Mouse (Mus musculus): ENCODE data around the gene Spdye4a.
A peak's percentile ranks its signal among the peaks of the same experiment; 100 is the strongest.

Spdye4a gene

GRCm38 (mm10) chr5:143226790-143227189 lies at the start of gene Spdye4a:
Gene Spdye4a (minus strand): TSS chr5:143226890.
- DNase-seq (ENCODE audit: low spot score in 2 of 2): no peak

DNA sequence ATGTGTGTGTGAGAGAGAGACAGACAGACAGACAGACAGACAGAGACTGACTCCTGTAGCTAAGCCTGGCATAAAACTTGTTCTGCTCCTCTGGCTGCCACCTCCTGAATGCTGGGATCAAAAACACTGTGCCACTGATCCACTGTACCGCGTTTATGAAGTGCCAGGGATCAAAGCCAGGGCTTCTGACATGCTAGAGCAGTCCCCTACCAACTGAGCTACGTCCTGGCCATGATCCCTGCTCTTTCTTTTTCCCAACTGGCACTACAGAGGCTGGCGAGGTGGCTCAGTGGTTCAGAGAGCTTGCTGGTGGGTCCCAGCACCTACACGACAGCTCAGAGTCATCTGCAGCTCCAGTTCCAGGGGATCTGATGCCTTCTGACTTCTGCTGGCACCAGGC lies 49.1 kb upstream of the Spdye4a start:
- DNase-seq (ENCODE audit: low spot score in 2 of 2): no peak

DNA sequence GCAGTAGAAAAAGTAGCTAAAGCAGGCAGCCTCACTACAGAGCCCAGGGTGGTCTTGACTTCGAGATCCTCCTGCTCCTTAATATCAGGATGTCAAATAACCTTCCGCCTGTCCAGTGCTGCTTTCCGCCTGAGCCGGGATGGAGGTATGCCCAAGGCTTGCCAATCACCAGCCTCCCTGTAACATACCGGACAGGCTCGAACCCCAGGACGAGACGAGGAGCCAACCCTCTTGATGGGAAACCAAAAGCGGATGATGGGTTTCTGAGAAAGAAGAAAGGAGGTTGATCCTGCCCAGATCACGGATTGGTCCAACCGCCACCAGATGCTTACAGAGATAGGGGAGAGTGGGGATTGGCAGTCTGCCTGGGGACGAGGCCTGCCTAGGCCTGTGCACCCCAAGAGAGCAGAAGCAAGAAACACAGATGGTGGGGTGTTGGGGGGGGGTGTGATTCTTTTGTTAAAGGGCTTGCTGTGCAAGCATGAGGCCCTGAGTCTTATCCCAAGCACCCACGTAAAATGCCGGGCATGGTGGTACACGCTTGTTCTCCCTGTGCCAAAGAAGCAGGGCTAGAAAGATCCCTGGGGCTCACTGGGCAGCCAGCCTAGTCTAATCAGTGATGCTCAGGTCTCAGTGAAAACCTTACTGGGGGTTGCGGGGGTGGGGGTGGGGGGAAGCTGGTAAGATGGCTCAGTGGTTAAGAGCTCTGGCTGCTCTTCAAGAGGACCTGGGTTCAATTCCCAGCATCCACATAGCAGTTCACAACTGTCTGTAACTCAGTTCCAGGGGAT lies 46.0 kb upstream of the Spdye4a start:
- no peak for DNase-seq (ENCODE audit: low spot score in 2 of 2)

DNA sequence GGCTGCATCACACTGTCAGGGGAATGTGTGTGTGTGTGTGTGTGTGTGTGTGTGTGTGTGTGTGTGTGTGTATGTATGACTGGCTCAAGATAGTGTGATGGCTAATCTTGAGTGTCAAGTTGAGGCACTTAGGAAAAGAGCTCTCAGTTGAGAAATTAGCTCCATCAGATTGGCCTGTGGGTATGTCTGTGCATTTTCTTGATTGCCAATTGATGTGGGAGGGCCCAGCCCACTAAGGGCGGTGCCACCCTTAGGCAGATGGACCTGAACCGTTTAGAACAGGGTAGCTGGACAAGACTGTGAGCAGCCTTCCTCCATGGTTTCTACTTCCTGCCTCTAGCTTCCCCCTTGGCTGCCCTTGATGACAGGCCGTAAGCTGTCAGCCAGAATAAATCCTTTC lies 45.4 kb upstream of the Spdye4a start:
- no peak for DNase-seq (ENCODE audit: low spot score in 2 of 2)

- DNase-seq (ENCODE audit: low spot score in 2 of 2): no peak
These were observed 45.0 kb upstream of the Spdye4a start for GRCm38 (mm10) chr5:143271642-143272041.

DNA sequence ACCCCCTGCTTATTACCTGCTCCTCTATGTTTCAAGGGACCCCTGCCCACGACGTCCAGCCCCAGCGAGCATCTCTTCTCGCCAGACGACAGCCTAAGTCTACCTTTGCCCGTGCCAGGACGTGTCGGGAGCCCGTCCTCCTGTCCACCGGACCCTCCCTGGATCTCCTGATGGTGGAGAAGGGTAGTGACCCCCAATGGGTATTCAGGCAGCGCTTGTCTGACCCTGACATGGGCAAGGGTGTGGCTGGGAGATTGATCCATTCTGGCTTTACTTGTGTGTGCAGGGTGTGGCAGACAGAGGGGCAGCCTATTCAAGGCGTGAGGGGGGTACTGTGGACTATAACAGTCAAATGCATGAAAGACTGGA lies 43.4 kb upstream of the Spdye4a start:
- DNase-seq (ENCODE audit: low spot score in 2 of 2): no peak

DNA sequence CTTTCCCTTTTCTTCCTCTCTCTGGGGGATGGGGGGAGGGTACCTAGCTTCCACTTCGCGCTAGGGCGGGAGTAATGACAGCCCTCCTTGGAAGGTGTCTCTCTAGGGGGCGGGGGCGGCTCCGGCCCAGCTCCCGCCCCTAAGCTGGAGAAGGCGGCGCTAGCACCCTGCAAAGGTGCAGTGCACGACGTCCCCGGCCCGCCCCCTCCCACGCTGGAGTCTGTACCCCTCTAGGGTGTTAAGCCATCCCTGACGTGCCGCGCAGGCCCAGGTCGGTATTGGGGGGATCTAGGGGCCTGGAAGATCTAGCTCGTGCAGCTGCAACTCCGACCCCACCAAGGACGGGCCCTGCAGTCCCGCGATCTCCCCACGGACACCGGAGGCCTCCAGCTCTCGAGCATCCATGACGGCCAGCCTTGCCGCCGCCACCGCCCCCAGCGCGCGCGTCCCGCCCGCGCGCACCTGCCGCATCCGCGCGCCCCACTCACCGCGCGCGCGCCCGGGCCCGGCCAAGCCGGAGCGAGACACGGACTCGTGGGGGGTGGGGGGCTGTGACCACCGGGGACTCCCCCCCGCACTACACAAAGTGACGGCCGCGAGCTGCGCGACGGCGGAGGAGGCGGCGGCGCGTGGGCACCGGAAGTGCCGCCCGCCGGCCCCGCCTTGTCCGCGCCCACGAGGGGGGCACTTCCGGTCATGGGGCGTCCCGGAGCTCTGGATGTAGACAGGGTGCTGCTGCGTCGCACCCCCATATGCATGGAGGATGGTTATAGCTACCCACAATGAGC lies 42.9 kb upstream of the Spdye4a start, which contains the start of gene Zfp316:
Gene Zfp316, minus strand, starts transcription at position 660 of the 788 bp plus-strand sequence.
- peak; percentile 39 to 47 for DNase-seq (ENCODE audit: low spot score in 2 of 2)

DNA sequence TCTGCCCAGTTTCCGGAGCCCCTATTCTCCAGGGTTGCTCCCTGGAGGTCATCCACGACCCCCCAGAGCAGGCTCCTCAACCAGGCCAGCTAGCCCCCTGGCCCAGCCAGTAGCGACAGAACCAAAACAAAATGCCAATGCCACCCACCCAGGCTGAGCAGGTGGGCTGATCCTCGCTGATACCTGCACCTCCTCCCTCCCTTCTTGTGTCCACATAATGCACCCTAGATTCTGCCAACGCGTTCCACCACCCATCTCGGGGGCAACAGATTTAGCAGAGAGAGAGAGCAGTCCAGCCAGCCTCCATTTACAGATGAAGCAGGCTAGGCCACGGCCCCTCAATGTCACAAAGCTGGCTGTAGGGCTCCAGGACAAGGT lies 42.3 kb upstream of the Spdye4a start:
- no peak for DNase-seq (ENCODE audit: low spot score in 2 of 2)

GRCm38 (mm10) chr5:143266794-143267193 lies 40.1 kb upstream of the Spdye4a start:
- no peak for DNase-seq (ENCODE audit: low spot score in 2 of 2)

DNA sequence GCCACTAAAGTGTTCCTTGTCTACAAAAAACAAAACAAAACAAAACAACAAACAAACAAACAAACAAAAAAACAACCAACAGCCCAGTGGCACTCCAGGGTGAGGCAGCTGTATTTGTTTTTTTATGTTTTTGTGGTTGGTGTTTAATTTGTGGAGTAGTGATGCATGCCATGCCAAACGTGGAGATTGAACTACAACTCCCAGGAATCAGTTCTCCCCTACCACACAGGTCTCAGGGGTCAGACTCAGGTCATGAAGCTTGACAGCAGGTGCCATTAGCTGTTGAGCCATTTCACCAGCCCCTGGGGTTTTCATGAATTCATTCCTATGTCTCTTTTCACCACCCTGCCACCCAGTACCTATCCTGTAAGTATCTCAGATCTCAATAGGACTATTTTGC lies 38.7 kb upstream of the Spdye4a start:
- DNase-seq (ENCODE audit: low spot score in 2 of 2): no peak

DNA sequence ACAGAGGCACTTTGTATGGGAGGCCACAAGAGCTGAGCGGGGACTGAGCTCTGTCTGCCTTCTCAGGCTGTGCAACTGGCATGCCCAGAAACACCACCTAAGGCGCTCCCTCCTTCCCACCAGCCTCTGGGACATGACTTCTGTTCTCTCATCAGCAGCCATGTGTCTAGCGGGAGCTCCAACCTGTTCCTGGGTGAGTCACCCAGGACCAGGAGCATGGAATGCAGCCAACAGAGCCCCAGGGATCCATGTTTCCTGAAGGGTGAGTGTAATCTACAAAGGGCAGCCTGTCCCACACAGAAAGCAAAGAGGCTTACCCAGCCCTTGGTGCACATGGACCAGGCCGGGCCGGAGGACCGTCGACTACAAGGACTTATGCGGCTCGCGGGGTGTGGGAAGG lies 38.0 kb upstream of the Spdye4a start:
- DNase-seq (ENCODE audit: low spot score in 2 of 2): no peak

- DNase-seq (ENCODE audit: low spot score in 2 of 2): no peak
These were observed 34.9 kb upstream of the Spdye4a start for GRCm38 (mm10) chr5:143261636-143262035.

DNA sequence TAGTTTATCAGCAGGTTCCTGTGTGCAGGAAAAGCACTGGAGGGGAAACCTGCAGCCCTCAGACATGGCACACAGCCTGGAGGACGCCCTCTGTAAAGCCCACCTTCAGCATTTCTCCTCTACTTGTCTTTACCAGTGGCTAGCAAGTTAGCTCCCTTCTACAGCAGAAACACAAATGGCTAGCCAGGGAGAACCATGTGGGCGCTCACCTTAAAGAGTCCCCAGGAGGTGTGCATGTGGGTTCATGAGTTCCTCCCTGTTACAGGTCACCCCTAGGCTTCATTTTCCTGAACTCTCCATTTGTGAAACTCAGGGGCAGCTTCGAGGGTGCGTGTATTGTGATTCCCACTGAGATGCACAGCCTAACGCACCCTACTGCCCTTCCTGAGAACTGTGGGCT lies 29.1 kb upstream of the Spdye4a start:
- no peak for DNase-seq (ENCODE audit: low spot score in 2 of 2)

DNA sequence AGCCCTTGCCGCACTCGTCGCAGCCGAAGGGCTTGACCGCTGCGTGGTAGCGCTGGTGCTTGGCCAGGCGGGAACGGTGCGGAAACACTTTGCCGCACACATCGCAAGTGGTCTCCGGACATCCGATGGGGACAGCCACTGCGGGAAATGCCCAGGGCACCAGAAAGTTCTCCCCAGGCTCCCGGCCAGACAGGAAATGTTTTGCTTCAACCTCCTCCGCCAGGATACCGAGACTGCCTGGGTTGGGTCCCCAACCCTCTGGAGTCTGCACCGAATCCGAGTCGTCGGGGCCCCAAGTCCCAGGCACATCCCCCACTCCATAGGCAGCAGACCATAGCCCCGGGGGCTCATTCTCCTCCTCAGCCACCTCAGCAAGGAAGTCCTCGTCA lies 28.4 kb upstream of the Spdye4a start:
- DNase-seq (ENCODE audit: low spot score in 2 of 2): no peak

DNA sequence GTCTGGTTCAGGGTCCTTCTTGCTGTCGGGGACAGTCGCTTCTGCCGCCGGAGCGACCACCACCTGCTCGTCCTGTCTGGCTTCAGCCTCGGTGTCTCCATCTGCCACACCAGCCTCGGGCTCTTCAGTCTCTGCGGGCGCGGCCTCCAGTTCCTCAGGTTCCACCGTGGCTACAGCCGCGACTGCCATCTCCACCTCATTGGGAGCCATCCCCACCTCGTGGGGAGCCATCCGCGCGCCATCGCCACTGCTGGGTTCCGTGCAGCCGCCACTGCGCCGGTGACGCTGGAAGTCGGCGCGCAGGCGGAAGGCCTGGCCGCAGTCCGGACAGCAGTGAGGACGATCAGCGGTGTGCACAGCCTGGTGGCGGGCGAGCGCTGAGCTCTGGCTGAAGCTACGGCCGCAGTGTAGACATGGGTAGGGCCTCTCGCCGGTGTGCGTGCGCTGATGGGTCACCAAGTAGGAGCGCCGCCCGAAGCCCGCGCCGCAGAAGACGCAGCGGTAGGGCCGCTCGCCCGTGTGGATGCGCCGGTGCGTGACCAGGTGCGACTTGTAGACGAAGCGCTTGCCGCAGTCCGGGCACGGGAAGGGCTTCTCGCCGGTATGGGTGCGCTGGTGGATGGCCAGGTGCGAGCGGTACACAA lies 27.9 kb upstream of the Spdye4a start:
- DNase-seq (ENCODE audit: low spot score in 2 of 2): no peak

GRCm38 (mm10) chr5:143253881-143254486 lies 27.3 kb upstream of the Spdye4a start:
- no peak for DNase-seq (ENCODE audit: low spot score in 2 of 2)

- DNase-seq (ENCODE audit: low spot score in 2 of 2): no peak
These were observed 26.6 kb upstream of the Spdye4a start for GRCm38 (mm10) chr5:143253186-143253880.

- no peak for DNase-seq (ENCODE audit: low spot score in 2 of 2)
These were observed 26.1 kb upstream of the Spdye4a start for GRCm38 (mm10) chr5:143252791-143253185.

DNA sequence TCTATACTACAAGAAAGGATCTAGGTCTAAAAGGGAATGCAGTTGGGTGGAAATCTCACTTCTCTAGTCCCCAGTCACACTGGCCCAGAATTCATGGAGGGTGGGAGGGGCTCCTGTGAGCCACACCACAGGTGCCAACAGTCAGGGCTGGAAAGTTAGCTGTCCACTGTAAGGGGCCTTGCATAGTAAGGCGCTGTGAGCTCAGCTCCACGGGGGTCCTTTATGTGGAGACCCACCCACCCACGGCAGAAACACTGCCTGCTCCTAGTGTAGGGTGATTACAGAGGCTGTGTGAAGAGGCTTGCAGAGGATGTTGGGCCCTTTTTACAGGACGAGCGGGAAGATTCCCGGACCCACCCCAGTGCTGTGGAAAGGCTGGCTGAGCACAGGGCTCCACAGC lies 25.3 kb upstream of the Spdye4a start:
- no peak for DNase-seq (ENCODE audit: low spot score in 2 of 2)

DNA sequence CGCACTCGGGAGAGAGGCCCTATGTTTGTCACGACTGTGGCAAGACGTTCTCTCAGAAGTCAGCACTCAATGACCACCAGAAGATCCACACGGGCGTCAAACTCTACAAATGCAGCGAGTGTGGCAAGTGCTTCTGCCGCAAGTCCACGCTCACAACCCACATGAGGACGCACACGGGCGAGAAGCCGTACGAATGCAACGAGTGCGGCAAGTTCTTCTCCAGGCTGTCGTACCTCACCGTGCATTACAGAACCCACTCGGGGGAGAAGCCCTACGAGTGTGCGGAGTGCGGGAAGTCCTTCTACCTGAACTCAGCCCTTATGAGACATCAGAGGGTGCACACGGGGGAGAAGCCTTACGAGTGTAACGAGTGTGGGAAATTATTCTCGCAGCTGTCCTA lies 18.2 kb upstream of the Spdye4a start:
- DNase-seq (ENCODE audit: low spot score in 2 of 2): no peak

- no peak for DNase-seq (ENCODE audit: low spot score in 2 of 2)
These were observed 9.3 kb upstream of the Spdye4a start for GRCm38 (mm10) chr5:143236036-143236435.

Measured in frontal cortex, postnatal 25 days (tissue).